Mouse (Mus musculus) cerebellum, postnatal 14 days (tissue): ENCODE measurements at regions not wholly inside any gene's neighbourhood (a gene's known extent, or its start where the extent isn't known, plus 50 kb on each side); places are given as distances from the start of the nearest gene placed in this dataset.
A peak's percentile ranks its signal among the peaks of the same experiment; 100 is the strongest.

Experiments
- DNase-seq, 2 experiments: peaks; one replicate each; pipeline ENCODE4 v3.0.0; 2021; ENCODE audit warnings: mixed read lengths in 2 of 2

GRCm38 (mm10) chr11:24397710-24398109, 319.9 kb downstream of the Bcl11a start:
- no peak for DNase-seq

GRCm38 (mm10) chr11:24401151-24401550, 323.3 kb downstream of the Bcl11a start:
- DNase-seq, result no peak

- DNase-seq, result no peak
Measured at GRCm38 (mm10) chr11:24402127-24402526, 324.3 kb downstream of the Bcl11a start.

GRCm38 (mm10) chr11:24414804-24415203, 336.9 kb downstream of the Bcl11a start:
- peak; percentile 32 to 50 for DNase-seq

- DNase-seq, result peak; percentile 54 to 70
Measured at GRCm38 (mm10) chr11:24422066-24422775, 344.4 kb downstream of the Bcl11a start.

GRCm38 (mm10) chr11:24423278-24423677, 345.4 kb downstream of the Bcl11a start:
- no peak for DNase-seq

GRCm38 (mm10) chr11:24426995-24427883, 349.4 kb downstream of the Bcl11a start:
- no peak for DNase-seq

GRCm38 (mm10) chr11:24448608-24449007, 370.8 kb downstream of the Bcl11a start:
- DNase-seq, result no peak

- no peak for DNase-seq
Measured at GRCm38 (mm10) chr11:24452267-24452666, 374.4 kb downstream of the Bcl11a start.

- no peak for DNase-seq
Measured at GRCm38 (mm10) chr11:24464642-24465041, 386.8 kb downstream of the Bcl11a start.

- DNase-seq, result peak; percentile 58 to 82
Measured at GRCm38 (mm10) chr11:24467458-24467857, 389.6 kb downstream of the Bcl11a start.

- DNase-seq, result no peak
Measured at GRCm38 (mm10) chr11:24470469-24470868, 392.6 kb downstream of the Bcl11a start.

GRCm38 (mm10) chr11:24472617-24473367, 394.9 kb downstream of the Bcl11a start:
- no peak for DNase-seq

- DNase-seq, result peak; percentile 14 to 39
Measured at GRCm38 (mm10) chr11:24473368-24474010, 395.6 kb downstream of the Bcl11a start.

GRCm38 (mm10) chr11:24502722-24503424, 425.0 kb downstream of the Bcl11a start:
- DNase-seq, result no peak

- no peak for DNase-seq
Measured at GRCm38 (mm10) chr11:24515568-24515967, 437.7 kb downstream of the Bcl11a start.

GRCm38 (mm10) chr11:24535462-24535861, 457.6 kb downstream of the Bcl11a start:
- no peak for DNase-seq

GRCm38 (mm10) chr11:24537721-24538120, 459.9 kb downstream of the Bcl11a start:
- DNase-seq, result no peak

GRCm38 (mm10) chr11:24569655-24570054, 491.8 kb downstream of the Bcl11a start:
- no peak for DNase-seq

- no peak for DNase-seq
Measured at GRCm38 (mm10) chr11:24613529-24613928, 535.7 kb downstream of the Bcl11a start.

- no peak for DNase-seq
Measured at GRCm38 (mm10) chr11:24615436-24615835, 537.6 kb downstream of the Bcl11a start.

- DNase-seq, result no peak
Measured at GRCm38 (mm10) chr11:24618586-24618985, 540.7 kb downstream of the Bcl11a start.
